Mouse (Mus musculus) kidney, adult 11 months (tissue): ENCODE data around the gene Apbb2.

ENCODE experiments used
- DNase-seq: peaks from one replicate; pipeline ENCODE4 v3.0.0; 2022

Apbb2 gene

DNA sequence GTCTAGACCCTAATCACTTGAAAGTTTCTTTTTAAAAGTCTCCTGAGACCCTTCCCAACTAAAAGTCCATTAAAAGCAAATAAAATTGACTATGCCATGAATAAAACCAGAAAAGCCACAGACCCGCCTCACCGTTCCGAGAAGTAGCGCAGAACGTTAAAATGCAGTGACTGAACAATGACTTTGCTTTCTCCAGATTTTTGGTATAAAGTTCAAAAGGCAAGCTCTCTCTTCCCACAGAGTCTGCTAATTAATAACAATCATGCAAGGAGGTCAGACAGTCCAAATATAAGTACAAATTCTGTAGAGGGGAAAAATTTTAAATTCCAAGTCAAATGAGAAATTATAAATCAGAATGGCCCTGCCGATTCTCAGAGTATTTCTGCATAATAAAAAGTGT is 103.9 kb downstream of the Apbb2 start:
- no peak for DNase-seq

DNA sequence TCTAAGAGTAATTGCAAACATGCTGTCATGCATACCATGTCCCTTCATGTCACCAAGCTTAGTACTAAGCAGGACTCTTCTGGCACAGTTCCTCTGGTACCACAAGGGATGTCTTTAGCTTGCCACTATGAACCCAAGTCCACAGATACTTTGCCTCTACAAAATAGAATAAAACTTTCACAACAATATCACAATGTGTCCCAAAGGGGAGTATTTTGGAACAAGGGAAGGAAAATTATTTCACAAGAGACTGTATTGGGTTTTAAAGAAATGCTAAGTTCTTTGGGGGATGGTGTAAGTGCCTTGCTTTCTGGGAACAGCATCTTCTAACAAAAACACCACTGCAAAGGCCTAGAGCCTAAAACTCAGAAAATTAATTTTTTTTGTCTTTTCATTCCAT is 105.2 kb downstream of the Apbb2 start:
- DNase-seq, result no peak

GRCm38 (mm10) chr5:66512519-66512918 is 106.1 kb downstream of the Apbb2 start:
- no peak for DNase-seq

DNA sequence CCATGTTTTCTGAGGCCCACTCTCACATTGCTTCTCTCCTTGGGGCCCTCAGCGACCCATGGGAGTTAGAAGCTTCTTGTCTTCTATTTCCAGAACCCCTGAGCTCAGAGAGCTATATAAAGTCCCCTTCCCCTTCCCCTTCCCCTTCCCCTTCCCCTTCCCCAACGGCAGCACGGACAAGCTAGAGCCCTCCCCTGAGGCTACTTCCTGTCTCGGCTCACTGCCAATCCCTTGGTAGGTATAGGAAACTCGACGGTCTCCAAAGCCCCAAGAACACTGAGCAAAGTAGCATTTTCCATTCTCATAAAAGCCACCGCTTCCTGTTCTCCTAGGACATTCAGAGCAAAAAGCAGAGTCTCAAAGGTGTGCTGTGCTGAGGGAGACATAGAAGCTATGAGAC is 107.9 kb downstream of the Apbb2 start:
- DNase-seq, result no peak

- DNase-seq, result no peak
Measured at GRCm38 (mm10) chr5:66509151-66509550, 109.4 kb downstream of the Apbb2 start.

DNA sequence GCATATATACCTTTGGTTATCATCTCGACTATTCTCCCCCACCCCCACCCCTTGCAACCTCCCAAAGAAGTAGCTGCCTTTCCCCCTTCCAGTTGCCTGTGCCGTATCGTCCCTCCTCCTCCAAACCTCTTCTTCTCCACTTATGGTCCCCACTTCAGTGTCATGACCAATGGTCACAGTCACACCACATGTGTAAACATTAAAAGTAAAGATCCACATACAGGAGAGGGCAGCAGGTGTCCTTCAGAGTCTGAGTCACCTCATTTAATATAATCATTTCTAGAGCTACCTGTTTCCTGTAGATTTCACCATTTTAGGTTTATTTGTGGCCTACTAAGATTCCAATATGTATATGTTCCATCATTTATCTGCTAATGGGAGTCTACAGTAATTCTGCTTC is 113.0 kb downstream of the Apbb2 start:
- no peak for DNase-seq

- no peak for DNase-seq
Measured at GRCm38 (mm10) chr5:66505071-66505470, 113.5 kb downstream of the Apbb2 start.

DNA sequence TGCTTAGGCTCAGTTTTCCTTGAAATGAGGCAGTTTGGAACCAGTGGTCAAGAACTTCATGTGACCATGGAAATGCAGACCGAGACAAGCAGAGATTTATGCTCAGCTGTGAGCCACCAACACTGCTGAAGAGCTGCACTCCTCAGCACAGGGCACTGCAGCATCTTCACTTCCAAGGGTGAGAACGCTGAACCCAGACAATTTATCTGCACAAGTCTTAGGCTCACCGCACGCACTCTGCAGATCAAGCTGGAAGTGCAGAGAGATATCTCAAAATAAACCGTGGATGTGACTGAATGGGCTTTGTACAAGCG is 114.2 kb downstream of the Apbb2 start:
- DNase-seq, result no peak

GRCm38 (mm10) chr5:66503557-66504433 is 114.8 kb downstream of the Apbb2 start:
- peak; percentile 63 for DNase-seq

DNA sequence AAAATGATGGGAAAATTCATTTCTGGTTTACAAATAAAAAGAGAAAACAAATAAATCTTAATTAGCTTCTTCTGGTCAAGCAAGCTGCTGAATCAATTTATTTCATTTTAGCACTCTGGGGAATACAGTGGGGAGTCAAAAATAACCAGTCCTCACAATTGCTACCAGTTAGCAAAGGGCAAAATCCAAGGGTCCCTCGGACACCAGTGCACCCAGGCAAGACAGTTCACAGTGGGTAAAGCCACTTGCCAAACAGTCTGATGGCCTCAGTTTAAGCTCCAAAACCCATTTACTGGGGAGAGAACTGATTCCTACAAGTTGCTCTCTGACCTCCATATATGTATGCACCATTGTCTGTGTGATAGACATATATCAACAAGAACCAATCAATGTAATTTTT is 115.6 kb downstream of the Apbb2 start:
- DNase-seq, result peak; percentile 54

DNA sequence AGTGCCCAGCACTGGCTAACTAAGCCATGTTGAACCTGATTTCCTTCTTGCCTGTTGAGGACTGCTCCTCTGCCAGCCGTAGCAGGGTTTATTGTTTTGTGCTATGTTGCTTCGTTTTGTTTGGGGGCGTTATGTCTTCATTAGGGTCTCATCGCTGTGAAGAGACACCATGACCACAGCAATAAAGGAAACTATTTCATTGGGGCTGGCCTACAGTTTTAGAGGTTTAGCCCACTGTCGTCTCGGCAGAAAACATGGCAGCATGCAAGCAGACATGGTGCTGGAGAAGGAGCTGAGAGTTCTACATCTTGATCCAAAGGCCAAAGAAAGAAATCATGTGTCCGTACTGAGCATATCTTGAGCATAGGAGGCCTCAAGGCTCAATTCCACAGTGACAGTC is 119.0 kb downstream of the Apbb2 start:
- no peak for DNase-seq

DNA sequence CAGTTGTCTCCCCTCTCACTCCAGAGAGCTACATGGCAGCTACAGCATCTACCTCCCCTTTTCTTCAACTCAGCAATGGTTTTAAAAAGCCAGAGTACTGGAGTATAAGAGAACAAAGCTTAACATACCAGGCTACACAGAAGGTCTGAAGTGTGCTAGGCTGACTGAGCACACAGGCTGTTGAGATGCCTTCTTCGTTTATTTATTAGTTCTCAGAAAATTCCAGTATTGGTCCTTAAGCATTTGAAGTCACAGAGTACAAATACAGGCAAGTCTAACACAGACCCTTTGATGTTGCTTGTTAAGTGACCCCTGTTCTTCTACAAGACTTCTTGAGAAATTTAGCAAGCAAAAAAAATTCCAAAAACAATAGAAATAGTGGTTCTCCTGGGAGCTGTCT is 120.4 kb downstream of the Apbb2 start:
- DNase-seq, result no peak

DNA sequence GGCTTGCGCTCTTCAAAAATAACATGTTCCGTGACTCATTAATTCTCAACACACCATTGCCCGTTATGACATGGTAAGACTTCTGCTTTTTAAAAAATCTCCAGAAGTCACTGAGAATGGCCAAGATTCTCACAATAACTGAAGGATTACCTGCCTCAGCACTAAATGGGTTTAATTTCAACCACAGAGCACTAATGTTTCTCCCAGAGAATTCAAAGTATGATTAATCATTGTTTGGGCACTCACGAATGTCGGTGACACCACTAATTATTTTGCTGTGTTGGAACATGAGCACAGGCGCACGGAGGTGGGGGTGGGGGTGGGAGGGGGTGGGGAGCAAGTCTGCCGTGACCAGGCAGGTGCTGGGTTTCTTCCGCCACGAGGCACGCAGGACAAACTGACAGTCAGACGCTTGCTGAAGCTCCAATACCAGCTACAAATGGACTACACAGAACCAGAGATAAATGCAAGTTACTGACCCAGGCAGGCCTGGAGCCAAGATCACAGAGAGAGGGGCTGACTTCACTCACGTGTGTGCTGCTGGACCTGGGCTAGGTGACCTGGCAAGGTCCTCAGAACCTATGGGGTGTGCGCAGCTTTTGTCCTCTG is 121.0 kb downstream of the Apbb2 start:
- DNase-seq, result peak; percentile 80

GRCm38 (mm10) chr5:66496881-66497360 is 121.7 kb downstream of the Apbb2 start:
- peak; percentile 74 for DNase-seq

DNA sequence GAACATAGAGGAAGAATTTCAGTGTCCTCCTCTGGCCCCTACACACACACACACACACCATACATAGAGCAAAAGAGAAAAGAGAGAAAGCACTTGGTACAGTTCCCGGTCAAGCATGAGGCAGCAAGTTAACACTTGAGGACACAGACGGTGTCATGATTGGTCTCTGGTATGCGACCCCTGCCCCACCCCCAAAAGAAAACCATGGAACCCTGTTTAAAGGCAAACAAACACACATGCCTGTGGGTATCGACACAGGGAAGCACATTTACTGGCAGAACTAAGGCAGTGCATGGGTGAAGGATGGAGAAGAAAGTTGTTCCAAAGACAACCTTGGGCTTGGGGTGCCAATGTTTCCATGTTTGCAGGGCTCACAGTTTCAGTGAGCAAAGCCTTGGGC is 123.9 kb downstream of the Apbb2 start:
- DNase-seq, result no peak

DNA sequence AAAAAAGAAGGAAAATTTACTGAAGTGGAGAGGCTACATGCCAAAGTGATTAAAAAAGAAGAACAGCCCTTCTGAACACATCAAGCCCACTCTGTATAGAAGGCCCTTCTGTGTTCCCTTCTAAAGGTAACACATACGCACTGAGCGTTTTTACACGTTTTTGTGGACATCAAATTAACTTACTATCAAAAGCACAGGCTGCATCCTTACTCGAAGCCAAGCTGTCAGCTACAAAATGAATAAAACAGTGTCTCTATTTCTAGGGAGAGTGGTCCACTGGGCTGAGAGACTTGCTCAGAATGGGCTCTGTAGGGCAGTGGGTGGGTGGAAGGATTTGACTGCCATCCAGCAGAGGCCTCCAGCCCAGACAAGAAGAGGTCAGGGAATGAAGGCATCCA is 126.0 kb downstream of the Apbb2 start:
- DNase-seq, result no peak

- no peak for DNase-seq
Measured at GRCm38 (mm10) chr5:66491907-66492562, 126.5 kb downstream of the Apbb2 start.

GRCm38 (mm10) chr5:66486028-66486427 is 132.6 kb downstream of the Apbb2 start:
- no peak for DNase-seq

DNA sequence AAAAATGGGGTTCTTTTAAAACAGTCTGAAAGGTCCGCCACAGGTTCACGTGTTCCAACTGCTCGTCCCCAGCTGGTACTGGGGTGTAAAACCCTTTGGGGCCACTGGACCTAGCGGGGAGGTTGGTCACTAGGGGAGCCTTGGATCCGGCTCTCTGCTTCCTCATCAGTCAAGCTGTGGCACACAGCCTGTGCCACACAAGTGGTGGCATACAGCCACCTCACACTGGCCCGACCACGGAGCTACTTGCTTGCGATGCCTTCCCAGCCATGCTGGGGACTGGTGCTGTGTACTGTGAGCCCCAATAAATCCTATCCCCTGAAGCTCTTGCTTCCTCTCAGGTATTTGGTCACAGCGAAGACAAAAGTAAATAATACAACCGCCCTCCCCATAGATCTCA is 142.3 kb downstream of the Apbb2 start:
- DNase-seq, result no peak

GRCm38 (mm10) chr5:66475824-66476223 is 142.8 kb downstream of the Apbb2 start:
- DNase-seq, result no peak

- no peak for DNase-seq
Measured at GRCm38 (mm10) chr5:66474153-66474552, 144.4 kb downstream of the Apbb2 start.

GRCm38 (mm10) chr5:66473599-66473998 is 145.0 kb downstream of the Apbb2 start:
- no peak for DNase-seq

GRCm38 (mm10) chr5:66470837-66471236 is 147.7 kb downstream of the Apbb2 start:
- DNase-seq, result peak; percentile 37

- peak; percentile 77 for DNase-seq
Measured at GRCm38 (mm10) chr5:66469685-66470084, 148.9 kb downstream of the Apbb2 start.
